Mouse (Mus musculus) stomach, embryonic 16.5 days (tissue): ENCODE measurements around the gene Grb10. TPM values are rescaled to one million over a fixed set of nuclear protein-coding genes. Genes with fewer than 3 reads are reported as not detected.

Experiments used
- ATAC-seq: fragments of 200-750 bp; cut with Nextera tagmentation; 2 replicates; pipeline ENCODE4 v1.8.0; 2017; ENCODE audit warnings: moderate number of reproducible peaks, moderate TSS enrichment; ENCODE audit not compliant: insufficient read depth, low FRiP score
- H3K27ac ChIP-seq: fragments of 300-500 bp; sonication (generic); 2 replicates; pipeline ENCODE4 v1.5.1; 2014; ENCODE audit warnings: low read length
- H3K27me3 ChIP-seq: fragments of 300-500 bp; sonication (generic); 2 replicates; pipeline ENCODE4 v1.6.1; 2014; ENCODE audit warnings: low read length, control low read depth, mixed read lengths; ENCODE audit not compliant: control insufficient read depth, insufficient read depth
- H3K36me3 ChIP-seq: fragments of 300-500 bp; sonication (generic); 2 replicates; pipeline ENCODE4 v1.6.1; 2014; ENCODE audit warnings: low read length; ENCODE audit not compliant: control insufficient read depth, insufficient read depth
- H3K4me1 ChIP-seq: fragments of 300-500 bp; sonication (generic); 2 replicates; pipeline ENCODE4 v1.6.1; 2014; ENCODE audit warnings: low read length, control low read depth, mixed read lengths; ENCODE audit not compliant: control insufficient read depth, insufficient read depth
- H3K4me2 ChIP-seq: fragments of 300-500 bp; sonication (generic); 2 replicates; pipeline ENCODE4 v1.6.1; 2014; ENCODE audit warnings: low read depth, low read length, mixed read lengths
- H3K4me3 ChIP-seq: fragments of 300-500 bp; sonication (generic); replicated peaks from 2 replicates; pipeline ENCODE4 v1.5.1; 2014; ENCODE audit warnings: mild to moderate bottlenecking, low read length
- H3K9ac ChIP-seq: fragments of 300-500 bp; sonication (generic); 2 replicates; pipeline ENCODE4 v1.6.1; 2014; ENCODE audit warnings: low read length
- H3K9me3 ChIP-seq: fragments of 300-500 bp; sonication (generic); replicated peaks from 2 replicates; pipeline ENCODE4 v1.6.1; 2016; ENCODE audit warnings: low read length, control low read depth; ENCODE audit not compliant: control insufficient read depth
- WGBS: fragments of 180-500 bp; shearing (Covaris S2); extraction: QIAGEN DNeasy Blood & Tissue Kit; methylation state at CpG from one replicate; pipeline ENCODE4 v1.1.7; 2014; 5-methylcytosine and 5-hydroxymethylcytosine counted together
- polyA plus RNA-seq: library from polyadenylated mRNA; unstranded; fragments of >200 nt; fragmentation: Nextera tagmentation; extraction: Ambion mirVana; gene quantifications from 2 replicates; pipeline ENCODE4 v1.2.1, GENCODE M21; 2015

Grb10 gene
- polyA plus RNA-seq, result 361 and 397 TPM in 2 replicates

GRCm38 (mm10) chr11:12038470-12038985, at the start of gene Grb10:
Gene Grb10 (minus strand): TSS chr11:12038683.
- Histone ChIP-seq H3K27ac (peak within 1 kb of the TSS; percentile 87), H3K4me2 (peak within 1 kb of the TSS; percentile 54), H3K4me3 (peak within 1 kb of the TSS; percentile 60), H3K36me3 (no peaks in the 10 kb centered on the region), H3K9ac (peak within 1 kb of the TSS; percentile 80), H3K9me3 (no peaks in the 10 kb centered on the region), H3K27me3 (peaks cover 44% of the 10 kb centered on the region), H3K4me1 (no peaks in the 10 kb centered on the region)
- WGBS, result 31% methylated on average over 10 of the region's 10 CpGs
- ATAC-seq, result no peak

GRCm38 (mm10) chr11:12081638-12082037, 43.2 kb upstream of the Grb10 start:
- H3K4me1 ChIP-seq, result no peaks in the 10 kb centered on the region
- WGBS, result 84% methylated on average over 3 of the region's 3 CpGs

GRCm38 (mm10) chr11:12079231-12079630, 40.7 kb upstream of the Grb10 start:
- H3K27me3 ChIP-seq, result no peaks in the 10 kb centered on the region
- no peak for ATAC-seq
- H3K9ac ChIP-seq, result no peak overlapping the region
- H3K36me3 ChIP-seq, result no peaks in the 10 kb centered on the region
- 74% methylated on average over 2 of the region's 2 CpGs for WGBS
- H3K4me3 ChIP-seq, result no peak overlapping the region
- H3K4me1 ChIP-seq, result no peaks in the 10 kb centered on the region
- no peak overlapping the region for H3K27ac ChIP-seq
- no peak overlapping the region for H3K4me2 ChIP-seq
- H3K9me3 ChIP-seq, result 0 out of 2 replicates have a peak, but pooled peaks cover 3% of the 10 kb centered on the region

More at GRCm38 (mm10) chr11:12081638-12082037, 43.2 kb upstream of the Grb10 start:
- no peak overlapping the region for H3K4me2 ChIP-seq
- no peaks in the 10 kb centered on the region for H3K36me3 ChIP-seq
- H3K9ac ChIP-seq, result no peak overlapping the region
- no peaks in the 10 kb centered on the region for H3K27me3 ChIP-seq
- H3K27ac ChIP-seq, result no peak overlapping the region
- no peak for ATAC-seq
- no peak overlapping the region for H3K4me3 ChIP-seq
- 0 out of 2 replicates have a peak, but pooled peaks cover 3% of the 10 kb centered on the region for H3K9me3 ChIP-seq

- ATAC-seq, result no peak
- H3K36me3 ChIP-seq, result no peaks in the 10 kb centered on the region
- no peak overlapping the region for H3K27ac ChIP-seq
- H3K9me3 ChIP-seq, result no peaks in the 10 kb centered on the region
- no peaks in the 10 kb centered on the region for H3K4me1 ChIP-seq
- no peak overlapping the region for H3K4me3 ChIP-seq
- H3K4me2 ChIP-seq, result no peak overlapping the region
- H3K9ac ChIP-seq, result no peak overlapping the region
- H3K27me3 ChIP-seq, result no peaks in the 10 kb centered on the region
- WGBS, result 82% methylated on average over 1 of the region's 1 CpGs
Observed at GRCm38 (mm10) chr11:12075449-12075848, 37.0 kb upstream of the Grb10 start.

GRCm38 (mm10) chr11:12073394-12074226, 35.1 kb upstream of the Grb10 start:
- Histone ChIP-seq H3K4me2 (no peak overlapping the region), H3K27ac (no peak overlapping the region), H3K9me3 (no peaks in the 10 kb centered on the region), H3K4me1 (no peaks in the 10 kb centered on the region), H3K4me3 (no peak overlapping the region), H3K9ac (no peak overlapping the region), H3K36me3 (no peaks in the 10 kb centered on the region), H3K27me3 (no peaks in the 10 kb centered on the region)
- no peak for ATAC-seq
- 82% methylated on average over 6 of the region's 6 CpGs for whole genome bisulfite sequencing

- ATAC-seq, result no peak
- WGBS, result 65% methylated on average over 3 of the region's 3 CpGs
Observed at GRCm38 (mm10) chr11:12072322-12072721, 33.8 kb upstream of the Grb10 start.

GRCm38 (mm10) chr11:12059005-12059404, 20.5 kb upstream of the Grb10 start:
- no peaks in the 10 kb centered on the region; the same call in none of the 2 replicates for H3K27me3 ChIP-seq
- WGBS, result 69% methylated on average over 4 of the region's 4 CpGs

More at GRCm38 (mm10) chr11:12072322-12072721, 33.8 kb upstream of the Grb10 start:
- Histone ChIP-seq H3K9me3 (no peaks in the 10 kb centered on the region), H3K36me3 (no peaks in the 10 kb centered on the region), H3K4me1 (no peaks in the 10 kb centered on the region), H3K27me3 (no peaks in the 10 kb centered on the region), H3K9ac (no peak overlapping the region), H3K27ac (no peak overlapping the region), H3K4me2 (no peak overlapping the region), H3K4me3 (no peak overlapping the region)

GRCm38 (mm10) chr11:12048547-12049327, 10.3 kb upstream of the Grb10 start:
- no peak overlapping the region for H3K9ac ChIP-seq
- no peaks in the 10 kb centered on the region for H3K36me3 ChIP-seq
- no peak overlapping the region for H3K4me2 ChIP-seq
- no peaks in the 10 kb centered on the region for H3K9me3 ChIP-seq
- H3K4me1 ChIP-seq, result no peaks in the 10 kb centered on the region
- H3K27me3 ChIP-seq, result peaks cover 13% of the 10 kb centered on the region
- H3K4me3 ChIP-seq, result no peak overlapping the region
- H3K27ac ChIP-seq, result no peak overlapping the region
- ATAC-seq, result no peak
- WGBS, result 36% methylated on average over 2 of the region's 2 CpGs

More at GRCm38 (mm10) chr11:12059005-12059404, 20.5 kb upstream of the Grb10 start:
- H3K4me3 ChIP-seq, result no peak overlapping the region
- no peaks in the 10 kb centered on the region for H3K36me3 ChIP-seq
- no peak overlapping the region for H3K9ac ChIP-seq
- no peak for ATAC-seq
- H3K4me1 ChIP-seq, result no peaks in the 10 kb centered on the region
- no peaks in the 10 kb centered on the region for H3K9me3 ChIP-seq
- no peak overlapping the region for H3K4me2 ChIP-seq
- H3K27ac ChIP-seq, result no peak overlapping the region

- H3K4me2 ChIP-seq, result no peak overlapping the region
- no peaks in the 10 kb centered on the region for H3K9me3 ChIP-seq
- H3K27ac ChIP-seq, result no peak overlapping the region
- no peak for ATAC-seq
- H3K9ac ChIP-seq, result no peak overlapping the region
- peaks cover 14% of the 10 kb centered on the region for H3K27me3 ChIP-seq
- H3K4me1 ChIP-seq, result no peaks in the 10 kb centered on the region
- no peaks in the 10 kb centered on the region for H3K36me3 ChIP-seq
- no peak overlapping the region for H3K4me3 ChIP-seq
- WGBS, result 35% methylated on average over 1 of the region's 1 CpGs
Observed at GRCm38 (mm10) chr11:12048135-12048534, 9.7 kb upstream of the Grb10 start.
